Mouse (Mus musculus) lung, adult 2 months (tissue): ENCODE measurements around the gene Jph3.

Source experiments
- CTCF ChIP-seq: fragments of 200-500 bp; IDR thresholded peaks from 2 replicates; pipeline ENCODE4 v1.5.1; 2011; ENCODE audit warnings: mild to moderate bottlenecking, low read length, control low read depth; ENCODE audit not compliant: insufficient read depth
- POLR2A ChIP-seq: fragments of 200-500 bp; IDR thresholded peaks from 2 replicates; pipeline ENCODE4 v1.6.1; 2011; ENCODE audit warnings: low read depth, mild to moderate bottlenecking, control low read depth, low read length, borderline replicate concordance; ENCODE audit errors: extremely low read depth

DNA sequence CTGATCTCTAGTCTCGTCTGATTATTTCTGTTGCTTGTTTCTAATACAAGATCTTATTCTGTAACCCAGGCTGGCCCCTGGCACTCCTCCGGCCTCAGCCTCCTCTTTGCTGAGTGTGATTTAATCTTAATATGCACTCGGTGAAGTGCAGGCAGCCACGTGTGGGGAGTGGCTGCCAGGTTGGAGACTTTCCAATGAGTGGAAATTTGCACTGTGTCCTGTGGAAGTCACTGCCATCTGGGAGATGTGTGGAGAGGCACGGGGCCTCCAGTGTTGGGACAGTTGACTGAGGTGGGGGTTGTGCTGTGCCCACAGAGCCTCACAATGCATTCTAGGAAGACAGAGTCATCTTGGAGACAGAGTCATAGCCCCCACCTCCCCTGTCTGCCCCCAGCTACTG, 53.1 kb downstream of the Jph3 start:
- no peak for TF ChIP-seq POLR2A
- TF ChIP-seq CTCF = no peak
